Mouse (Mus musculus): Measurements from ENCODE around the gene Plg. TPM values are rescaled to one million over a fixed set of nuclear protein-coding genes. Genes with fewer than 3 reads are reported as not detected.

Plg gene
- polyA plus RNA-seq, 1 experiment from 2014 or later = 0.05 TPM

GRCm38 (mm10) chr17:12455143-12455790 lies 76.9 kb downstream of the Plg start:
- Histone ChIP-seq H3K4me3 (ENCODE audit: low read depth, low read length) (no peak overlapping the region), H3K4me2 (replicated peaks; ENCODE audit: low read depth, low read length) (no peak overlapping the region), H3K9ac (replicated peaks; ENCODE audit: low read depth) (no peak overlapping the region), H3K9me3 (ENCODE audit: low read length) (no peaks in the 10 kb centered on the region), H3K4me1 (ENCODE audit: insufficient read depth, low read depth, low read length) (no peaks in the 10 kb centered on the region), H3K27ac (ENCODE audit: low read length) (no peak overlapping the region), H3K36me3 (ENCODE audit: insufficient read depth, low read length) (no peaks in the 10 kb centered on the region), H3K27me3 (replicated peaks; ENCODE audit: insufficient read depth, low read length) (no peaks in the 10 kb centered on the region)
- WGBS = 81% methylated on average over 5 of the region's 5 CpGs
- no peak for ATAC-seq
- DNase-seq (ENCODE audit: low spot score) = no peak
- TF ChIP-seq CTCF (IDR thresholded peaks at IDR 0.05) (peak; percentile 69), EP300 (IDR thresholded peaks at IDR 0.05) (no peak)

GRCm38 (mm10) chr17:12461168-12461567 lies 82.8 kb downstream of the Plg start:
- DNase-seq (ENCODE audit: low spot score) = no peak
- H3K27ac ChIP-seq (ENCODE audit: low read length) = no peak overlapping the region
- no peaks in the 10 kb centered on the region for H3K4me1 ChIP-seq (ENCODE audit: insufficient read depth, low read depth, low read length)

GRCm38 (mm10) chr17:12466501-12467000 lies 88.1 kb downstream of the Plg start:
- WGBS = 62% methylated on average over 4 of the region's 4 CpGs
- no peaks in the 10 kb centered on the region for H3K9me3 ChIP-seq (ENCODE audit: low read length)
- H3K36me3 ChIP-seq (ENCODE audit: insufficient read depth, low read length) = no peaks in the 10 kb centered on the region
- H3K4me2 ChIP-seq (replicated peaks; ENCODE audit: low read depth, low read length) = no peak overlapping the region
- H3K27me3 ChIP-seq (replicated peaks; ENCODE audit: insufficient read depth, low read length) = no peaks in the 10 kb centered on the region
- H3K4me1 ChIP-seq (ENCODE audit: insufficient read depth, low read depth, low read length) = no peaks in the 10 kb centered on the region
- no peak overlapping the region for H3K27ac ChIP-seq (ENCODE audit: low read length)
- no peak for TF ChIP-seq CTCF (IDR thresholded peaks at IDR 0.05)
- no peak for TF ChIP-seq EP300 (IDR thresholded peaks at IDR 0.05)
- no peak for ATAC-seq
- H3K4me3 ChIP-seq (ENCODE audit: low read depth, low read length) = no peak overlapping the region
- DNase-seq (ENCODE audit: low spot score) = no peak
- H3K9ac ChIP-seq (replicated peaks; ENCODE audit: low read depth) = no peak overlapping the region

More at GRCm38 (mm10) chr17:12461168-12461567, 82.8 kb downstream of the Plg start:
- H3K9ac ChIP-seq (replicated peaks; ENCODE audit: low read depth) = no peak overlapping the region
- H3K9me3 ChIP-seq (ENCODE audit: low read length) = no peaks in the 10 kb centered on the region
- no peak for ATAC-seq
- no peak overlapping the region for H3K4me3 ChIP-seq (ENCODE audit: low read depth, low read length)
- no peaks in the 10 kb centered on the region for H3K27me3 ChIP-seq (replicated peaks; ENCODE audit: insufficient read depth, low read length)
- no peak overlapping the region for H3K4me2 ChIP-seq (replicated peaks; ENCODE audit: low read depth, low read length)
- H3K36me3 ChIP-seq (ENCODE audit: insufficient read depth, low read length) = no peaks in the 10 kb centered on the region
- TF ChIP-seq EP300 (IDR thresholded peaks at IDR 0.05) = no peak
- TF ChIP-seq CTCF (IDR thresholded peaks at IDR 0.05) = peak; percentile 40

- H3K36me3 ChIP-seq (ENCODE audit: insufficient read depth, low read length) = no peaks in the 10 kb centered on the region
- H3K4me1 ChIP-seq (ENCODE audit: insufficient read depth, low read depth, low read length) = no peaks in the 10 kb centered on the region
- H3K9ac ChIP-seq (replicated peaks; ENCODE audit: low read depth) = no peak overlapping the region
- no peak overlapping the region for H3K4me2 ChIP-seq (replicated peaks; ENCODE audit: low read depth, low read length)
- TF ChIP-seq CTCF (IDR thresholded peaks at IDR 0.05) (no peak), EP300 (IDR thresholded peaks at IDR 0.05) (0 out of 2 replicates have a peak, but pooled peaks have one; percentile 23)
- ATAC-seq (peak; percentile 89), DNase-seq (ENCODE audit: low spot score) (peak; percentile 72)
- no peak overlapping the region for H3K27ac ChIP-seq (ENCODE audit: low read length)
- WGBS = 48% methylated on average over 3 of the region's 3 CpGs
- H3K4me3 ChIP-seq (ENCODE audit: low read depth, low read length) = no peak overlapping the region
- no peaks in the 10 kb centered on the region for H3K27me3 ChIP-seq (replicated peaks; ENCODE audit: insufficient read depth, low read length)
- no peaks in the 10 kb centered on the region for H3K9me3 ChIP-seq (ENCODE audit: low read length)
These were observed 89.2 kb downstream of the Plg start for GRCm38 (mm10) chr17:12467642-12468041.

- ATAC-seq (no peak), DNase-seq (ENCODE audit: low spot score) (no peak)
- Histone ChIP-seq H3K9me3 (ENCODE audit: low read length) (no peaks in the 10 kb centered on the region), H3K27ac (ENCODE audit: low read length) (no peak overlapping the region), H3K4me3 (ENCODE audit: low read depth, low read length) (no peak overlapping the region), H3K4me2 (replicated peaks; ENCODE audit: low read depth, low read length) (no peak overlapping the region), H3K36me3 (ENCODE audit: insufficient read depth, low read length) (no peaks in the 10 kb centered on the region), H3K27me3 (replicated peaks; ENCODE audit: insufficient read depth, low read length) (no peaks in the 10 kb centered on the region), H3K4me1 (ENCODE audit: insufficient read depth, low read depth, low read length) (no peaks in the 10 kb centered on the region), H3K9ac (replicated peaks; ENCODE audit: low read depth) (no peak overlapping the region)
- WGBS = 71% methylated on average over 5 of the region's 5 CpGs
- TF ChIP-seq EP300 (IDR thresholded peaks at IDR 0.05) (no peak), CTCF (IDR thresholded peaks at IDR 0.05) (no peak)
These were observed 90.3 kb downstream of the Plg start for GRCm38 (mm10) chr17:12468745-12469144.

Other genes starting within 250 kb of the Plg start
- gene Map3k4, start 59.8 kb upstream of the Plg start, polyA plus RNA-seq (2015; fragmentation: Nextera tagmentation; extraction: Ambion mirVana) = 32.5 and 35.4 TPM in 2 replicates
- gene Slc22a3, start 129.1 kb downstream of the Plg start, polyA plus RNA-seq (2015; fragmentation: Nextera tagmentation; extraction: Ambion mirVana) = 1.7 and 1.9 TPM in 2 replicates
- gene Slc22a2, start 205.5 kb downstream of the Plg start, polyA plus RNA-seq (2015; fragmentation: Nextera tagmentation; extraction: Ambion mirVana) = 0.10 TPM in 1 of 2 replicates, not detected in the other

Data from lung, postnatal 0 days (tissue).